Mouse (Mus musculus) urinary bladder, postnatal 4 days (tissue): Measurements from ENCODE around the gene Zbtb7a.

ENCODE experiments used
- DNase-seq, 2 experiments: peaks; one replicate each; pipeline ENCODE4 v3.0.0; 2021 to 2022; ENCODE audit warnings: low spot score in 2 of 2

Zbtb7a gene

GRCm38 (mm10) chr10:81138821-81139528 lies 4.0 kb downstream of the Zbtb7a start:
- DNase-seq: no peak

GRCm38 (mm10) chr10:81139529-81139846 lies 4.5 kb downstream of the Zbtb7a start:
- no peak for DNase-seq

- no peak for DNase-seq
Observed at GRCm38 (mm10) chr10:81140005-81140404, 5.0 kb downstream of the Zbtb7a start.

- no peak for DNase-seq
Observed at GRCm38 (mm10) chr10:81140717-81141454, 5.9 kb downstream of the Zbtb7a start.

- DNase-seq: no peak
Observed at GRCm38 (mm10) chr10:81141455-81142210, 6.6 kb downstream of the Zbtb7a start.

GRCm38 (mm10) chr10:81142551-81142981 lies 7.5 kb downstream of the Zbtb7a start:
- DNase-seq: no peak

GRCm38 (mm10) chr10:81143157-81143633 lies 8.2 kb downstream of the Zbtb7a start:
- no peak for DNase-seq

GRCm38 (mm10) chr10:81143845-81144437 lies 8.9 kb downstream of the Zbtb7a start:
- no peak for DNase-seq

- DNase-seq: no peak
Observed at GRCm38 (mm10) chr10:81144667-81145066, 9.6 kb downstream of the Zbtb7a start.

- no peak for DNase-seq
Observed at GRCm38 (mm10) chr10:81145307-81145706, 10.3 kb downstream of the Zbtb7a start.

- DNase-seq: no peak
Observed at GRCm38 (mm10) chr10:81145778-81146177, 10.8 kb downstream of the Zbtb7a start.

- no peak for DNase-seq
Observed at GRCm38 (mm10) chr10:81146296-81146695, 11.3 kb downstream of the Zbtb7a start.

- DNase-seq: no peak
Observed at GRCm38 (mm10) chr10:81151261-81151660, 16.2 kb downstream of the Zbtb7a start.

- no peak for DNase-seq
Observed at GRCm38 (mm10) chr10:81152609-81153008, 17.6 kb downstream of the Zbtb7a start.

GRCm38 (mm10) chr10:81154313-81154712 lies 19.3 kb downstream of the Zbtb7a start:
- no peak for DNase-seq

GRCm38 (mm10) chr10:81154736-81155135 lies 19.7 kb downstream of the Zbtb7a start:
- DNase-seq: no peak

- no peak for DNase-seq
Observed at GRCm38 (mm10) chr10:81161602-81162317, 26.7 kb downstream of the Zbtb7a start.

GRCm38 (mm10) chr10:81162318-81162652 lies 27.3 kb downstream of the Zbtb7a start:
- DNase-seq: no peak

- no peak for DNase-seq
Observed at GRCm38 (mm10) chr10:81165118-81165517, 30.1 kb downstream of the Zbtb7a start.

- DNase-seq: peak; percentile 100
Observed at GRCm38 (mm10) chr10:81167200-81168086, 32.4 kb downstream of the Zbtb7a start, which contains the start of gene Pias4. Gene Pias4 (minus strand): TSS chr10:81167923.

GRCm38 (mm10) chr10:81168087-81168431 lies 33.0 kb downstream of the Zbtb7a start:
- no peak for DNase-seq
